Mouse (Mus musculus) neural tube, embryonic 13.5 days (tissue): ENCODE measurements around the gene Sec1. TPM values are rescaled to one million over a fixed set of nuclear protein-coding genes. Genes with fewer than 3 reads are reported as not detected.

Experiments
- ATAC-seq: fragments of 200-750 bp; cut with Nextera tagmentation; 2 replicates; pipeline ENCODE4 v1.8.0; 2017; ENCODE audit warnings: low read depth, mild to moderate bottlenecking, moderate TSS enrichment, moderate library complexity
- H3K27ac ChIP-seq: fragments of 300-500 bp; sonication (generic); replicated peaks from 2 replicates; pipeline ENCODE4 v1.5.1; 2015; ENCODE audit warnings: moderate library complexity, mild to moderate bottlenecking, inconsistent platforms
- H3K27me3 ChIP-seq: fragments of 300-500 bp; sonication (generic); 2 replicates; pipeline ENCODE4 v1.6.1; 2015; ENCODE audit warnings: mild to moderate bottlenecking, inconsistent platforms
- H3K36me3 ChIP-seq: fragments of 300-500 bp; sonication (generic); 2 replicates; pipeline ENCODE4 v1.6.1; 2015; ENCODE audit warnings: mild to moderate bottlenecking, inconsistent platforms
- H3K4me1 ChIP-seq: fragments of 300-500 bp; sonication (generic); replicated peaks from 2 replicates; pipeline ENCODE4 v1.6.1; 2015; ENCODE audit warnings: inconsistent platforms
- H3K4me2 ChIP-seq: fragments of 300-500 bp; sonication (generic); 2 replicates; pipeline ENCODE4 v1.6.1; 2015; ENCODE audit warnings: inconsistent platforms, mild to moderate bottlenecking, moderate library complexity
- H3K4me3 ChIP-seq: fragments of 300-500 bp; sonication (generic); 2 replicates; pipeline ENCODE4 v1.5.1; 2015; ENCODE audit warnings: mild to moderate bottlenecking, inconsistent platforms
- H3K9ac ChIP-seq: fragments of 300-500 bp; sonication (generic); 2 replicates; pipeline ENCODE4 v1.6.1; 2015; ENCODE audit warnings: moderate library complexity, mild to moderate bottlenecking, inconsistent platforms
- H3K9me3 ChIP-seq: fragments of 300-500 bp; sonication (generic); 2 replicates; pipeline ENCODE4 v1.6.1; 2016; ENCODE audit warnings: inconsistent platforms
- WGBS: fragments of 180-500 bp; shearing (Covaris S2); methylation state at CpG from one replicate; pipeline ENCODE4 v1.1.7; 2015; 5-methylcytosine and 5-hydroxymethylcytosine counted together
- polyA plus RNA-seq: library from polyadenylated mRNA; unstranded; fragments of >200 nt; fragmentation: Nextera tagmentation; extraction: Ambion mirVana; gene quantifications from 2 replicates; pipeline ENCODE4 v1.2.1, GENCODE M21; 2015

Gene Sec1
- polyA plus RNA-seq, 1 experiment from 2014 or later, result 0.93 TPM

DNA sequence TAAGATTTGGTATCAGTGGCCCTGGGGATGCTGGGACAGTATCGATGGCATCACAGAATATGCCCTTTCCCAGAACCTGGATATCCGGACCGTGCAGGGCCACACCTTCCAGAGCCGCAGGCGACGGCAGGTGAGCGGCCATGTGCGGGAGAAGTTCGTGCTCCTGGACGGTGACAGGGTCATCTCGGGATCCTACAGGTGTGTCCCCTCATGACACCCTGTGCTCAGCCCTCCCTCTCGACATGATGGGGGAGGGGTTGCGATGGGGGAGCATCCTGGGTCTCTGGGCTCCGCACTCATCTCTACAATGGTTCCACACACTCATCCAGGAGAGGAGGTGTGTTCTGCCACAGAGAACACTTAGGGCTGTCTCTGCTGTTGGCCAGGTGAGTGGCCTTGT lies 29.6 kb upstream of the Sec1 start:
- peaks cover 85% of the 10 kb centered on the region for H3K36me3 ChIP-seq
- H3K27me3 ChIP-seq, result no peaks in the 10 kb centered on the region
- peaks cover 26% of the 10 kb centered on the region for H3K4me1 ChIP-seq
- H3K9me3 ChIP-seq, result no peaks in the 10 kb centered on the region
- no peak for ATAC-seq
- no peak overlapping the region for H3K9ac ChIP-seq
- H3K4me2 ChIP-seq, result no peak overlapping the region
- 95% methylated on average over 14 of the region's 14 CpGs for WGBS
- H3K4me3 ChIP-seq, result no peak overlapping the region
- H3K27ac ChIP-seq, result no peak overlapping the region

DNA sequence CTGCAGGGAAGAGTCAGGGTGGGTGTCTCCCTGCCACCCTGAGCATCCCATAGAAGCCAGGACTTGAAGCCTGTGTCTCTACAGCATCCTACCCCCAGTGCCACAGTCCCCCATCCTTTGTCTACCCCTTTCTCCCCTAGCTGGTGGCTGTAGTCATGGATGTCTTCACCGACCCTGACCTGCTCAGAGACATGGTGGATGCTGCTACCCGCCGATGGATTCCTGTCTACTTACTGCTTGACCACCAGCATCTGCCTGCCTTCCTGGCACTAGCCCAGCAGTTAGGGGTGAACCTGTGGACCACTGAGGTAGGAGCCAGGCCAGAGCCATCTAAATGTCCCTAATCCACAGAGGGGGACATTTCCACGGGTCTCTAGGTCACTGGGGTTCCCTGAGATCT lies 29.1 kb upstream of the Sec1 start:
- H3K27ac ChIP-seq, result no peak overlapping the region
- no peak for ATAC-seq
- peaks cover 84% of the 10 kb centered on the region for H3K36me3 ChIP-seq
- H3K9me3 ChIP-seq, result no peaks in the 10 kb centered on the region
- no peak overlapping the region for H3K9ac ChIP-seq
- no peaks in the 10 kb centered on the region for H3K27me3 ChIP-seq
- H3K4me2 ChIP-seq, result no peak overlapping the region
- peaks cover 29% of the 10 kb centered on the region for H3K4me1 ChIP-seq
- 87% methylated on average over 4 of the region's 4 CpGs for WGBS
- no peak overlapping the region for H3K4me3 ChIP-seq

DNA sequence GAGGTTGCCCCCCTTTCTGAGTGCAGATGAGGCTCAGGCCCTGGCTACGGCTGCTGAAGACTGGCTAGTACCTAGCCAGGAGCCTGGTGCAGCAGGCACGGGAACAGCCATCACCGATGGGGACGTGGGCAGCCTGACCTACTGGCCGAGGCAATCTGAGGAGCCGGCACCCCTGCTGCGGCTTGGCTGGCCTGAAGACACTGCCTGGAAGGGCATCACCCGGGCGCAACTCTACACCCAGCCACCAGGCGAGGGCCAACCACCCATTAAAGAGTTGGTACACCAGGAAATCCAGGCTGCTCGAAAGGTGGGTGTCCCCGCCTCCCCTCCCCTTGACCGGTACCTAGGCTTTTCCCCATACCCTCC lies 28.1 kb upstream of the Sec1 start:
- Histone ChIP-seq H3K4me1 (peaks cover 30% of the 10 kb centered on the region), H3K4me2 (no peak overlapping the region), H3K27me3 (no peaks in the 10 kb centered on the region), H3K4me3 (no peak overlapping the region), H3K9me3 (no peaks in the 10 kb centered on the region), H3K27ac (no peak overlapping the region), H3K36me3 (peaks cover 82% of the 10 kb centered on the region), H3K9ac (0 out of 2 replicates have a peak overlapping the region, but pooled peaks have one; percentile 31)
- ATAC-seq, result no peak
- 78% methylated on average over 13 of the region's 13 CpGs for WGBS

DNA sequence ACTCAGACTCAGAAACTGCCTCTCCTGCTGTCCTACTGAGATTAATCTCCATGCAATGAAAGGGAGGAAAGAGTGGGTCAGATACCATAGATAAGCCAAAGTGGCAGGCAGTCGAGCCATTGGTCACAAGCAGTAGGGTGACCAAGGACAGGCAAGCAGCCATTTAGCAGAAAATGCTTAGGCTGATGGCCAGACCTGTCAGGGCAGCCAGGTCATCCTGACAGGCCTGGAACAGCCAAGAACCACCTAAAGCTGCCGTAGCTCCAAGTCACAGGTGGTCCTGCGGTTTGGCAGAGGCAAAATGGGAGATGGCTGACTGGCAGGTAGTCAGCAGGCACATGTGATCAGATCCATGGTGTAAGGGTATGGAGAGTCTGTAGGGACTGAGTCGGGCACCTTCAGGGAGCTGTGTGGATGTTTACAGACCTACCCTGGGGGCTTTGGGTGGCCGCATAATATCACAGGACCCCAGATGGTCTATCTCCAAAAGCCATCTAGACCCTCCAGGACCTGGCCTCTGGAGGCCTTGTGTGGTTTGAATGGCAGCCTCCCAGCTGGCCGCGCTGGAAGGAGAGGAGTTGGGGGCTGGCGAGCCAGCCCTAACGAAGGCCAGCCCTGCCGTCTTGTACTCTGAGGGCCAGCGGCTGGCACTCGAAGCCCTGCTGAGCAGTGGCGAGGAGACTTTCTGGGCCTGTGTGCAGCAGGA lies 27.6 kb upstream of the Sec1 start:
- H3K36me3 ChIP-seq, result peaks cover 76% of the 10 kb centered on the region
- 67% methylated on average over 13 of the region's 13 CpGs for WGBS
- H3K9ac ChIP-seq, result 0 out of 2 replicates have a peak overlapping the region, but pooled peaks have one; percentile 31

DNA sequence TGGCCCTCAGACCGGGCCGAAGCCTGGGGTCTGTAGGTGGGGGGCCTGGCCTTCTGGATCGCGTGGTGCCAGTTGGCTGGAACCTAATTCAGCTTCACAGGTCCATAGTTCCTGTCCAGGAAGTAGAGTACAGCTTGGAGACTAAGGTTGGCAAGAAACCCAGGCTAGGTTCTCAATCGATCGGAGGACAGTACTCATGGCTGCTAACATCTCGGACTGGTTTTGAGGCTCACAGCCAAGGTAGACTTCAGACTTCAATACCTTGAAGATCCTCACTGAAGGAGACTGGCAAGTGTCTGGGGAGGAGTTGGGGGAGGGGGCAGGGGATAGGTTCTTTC lies 27.0 kb upstream of the Sec1 start:
- 79% methylated on average over 7 of the region's 7 CpGs for WGBS
- Histone ChIP-seq H3K27me3 (no peaks in the 10 kb centered on the region), H3K4me2 (no peak overlapping the region), H3K9ac (0 out of 2 replicates have a peak overlapping the region, but pooled peaks have one; percentile 22), H3K36me3 (peaks cover 70% of the 10 kb centered on the region), H3K4me1 (peaks cover 41% of the 10 kb centered on the region), H3K4me3 (no peak overlapping the region), H3K9me3 (no peaks in the 10 kb centered on the region), H3K27ac (no peak overlapping the region)
- no peak for ATAC-seq

More for the DNA sequence above, 27.6 kb upstream of the Sec1 start:
- H3K4me2 ChIP-seq, result no peak overlapping the region
- H3K4me3 ChIP-seq, result no peak overlapping the region
- H3K27me3 ChIP-seq, result no peaks in the 10 kb centered on the region
- ATAC-seq, result no peak
- H3K27ac ChIP-seq, result no peak overlapping the region
- H3K4me1 ChIP-seq, result peaks cover 35% of the 10 kb centered on the region
- no peaks in the 10 kb centered on the region for H3K9me3 ChIP-seq

DNA sequence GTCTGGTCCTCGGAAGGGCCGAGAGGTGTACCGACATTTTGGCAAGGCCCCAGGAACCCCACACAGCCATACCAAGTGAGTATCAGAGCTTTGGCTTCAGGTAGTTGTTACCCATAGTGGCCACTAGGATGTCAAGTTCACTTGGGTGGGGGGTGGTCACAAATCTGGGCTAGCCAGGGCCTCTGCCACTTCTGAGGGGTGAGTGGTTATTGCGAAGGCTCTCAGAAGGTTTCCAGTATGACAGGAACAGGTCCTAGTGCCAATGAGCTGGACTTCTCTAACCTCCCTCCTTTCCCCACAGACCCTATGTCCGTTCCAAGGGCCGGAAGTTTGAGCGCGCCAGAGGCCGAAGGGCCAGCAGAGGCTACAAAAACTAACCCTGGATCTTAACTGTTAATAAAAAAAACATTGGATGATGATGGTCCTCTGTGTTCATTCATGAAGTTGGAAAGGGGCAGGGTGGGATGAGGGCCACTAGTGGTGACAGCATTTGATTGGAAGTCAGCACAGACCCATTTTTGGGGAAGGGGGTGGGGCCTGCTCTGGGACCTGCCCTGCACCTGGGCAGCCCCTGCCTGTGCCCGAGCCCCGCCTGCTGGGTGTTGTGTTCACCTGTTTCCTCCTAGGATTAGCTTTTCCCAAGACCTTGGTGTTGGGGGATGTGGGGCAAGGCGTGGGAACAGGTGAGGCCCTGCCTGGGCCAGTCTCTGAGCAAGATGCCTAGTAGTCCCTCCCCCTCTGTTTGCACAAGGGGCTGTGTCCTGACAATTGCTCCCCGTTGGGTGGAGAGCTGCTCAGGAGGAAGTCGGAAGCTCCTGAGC lies 26.4 kb upstream of the Sec1 start, which contains the start of gene Fam83e:
TSS of gene Fam83e (plus strand) at position 800 of the 821 bp plus-strand sequence.
- H3K27ac ChIP-seq, result no peak within 1 kb of the TSS
- H3K36me3 ChIP-seq, result peaks cover 65% of the 10 kb centered on the region
- no peak within 1 kb of the TSS for H3K4me2 ChIP-seq
- no peaks in the 10 kb centered on the region for H3K9me3 ChIP-seq
- H3K4me1 ChIP-seq, result peaks cover 47% of the 10 kb centered on the region
- 86% methylated on average over 14 of the region's 14 CpGs for WGBS
- ATAC-seq, result no peak
- H3K4me3 ChIP-seq, result no peak within 1 kb of the TSS
- no peaks in the 10 kb centered on the region for H3K27me3 ChIP-seq
- H3K9ac ChIP-seq, result peak within 1 kb of the TSS; percentile 96; the same call in 1 of the 2 replicates

DNA sequence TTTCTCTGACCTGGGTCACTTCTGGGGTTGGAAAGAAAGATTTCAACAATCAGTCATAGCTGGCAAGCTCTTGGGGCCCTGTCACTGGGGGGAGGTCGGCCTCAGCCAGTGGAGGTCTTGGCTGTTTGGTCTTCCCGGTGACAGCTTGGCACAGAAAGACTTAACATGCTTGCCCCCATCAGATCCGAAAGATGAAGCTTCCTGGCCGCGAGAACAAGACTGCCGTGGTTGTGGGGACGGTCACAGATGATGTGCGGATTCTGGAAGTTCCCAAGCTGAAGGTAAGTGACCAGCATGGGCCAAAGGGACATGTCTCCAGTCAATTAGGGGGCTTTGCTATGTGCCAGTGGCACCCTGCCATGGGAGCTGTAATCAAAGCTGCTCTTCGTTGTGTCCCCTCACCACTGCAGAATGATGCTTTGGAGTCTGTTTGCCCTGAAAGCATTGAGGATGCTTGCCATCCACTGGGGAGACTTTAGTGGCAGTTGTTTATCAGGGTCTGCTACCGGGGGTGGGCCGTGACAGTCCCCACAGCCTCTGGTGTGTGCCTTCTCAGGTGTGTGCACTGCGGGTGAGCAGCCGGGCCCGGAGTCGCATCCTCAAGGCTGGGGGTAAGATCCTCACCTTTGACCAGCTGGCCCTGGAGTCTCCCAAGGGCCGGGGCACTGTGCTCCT lies 25.7 kb upstream of the Sec1 start:
- Histone ChIP-seq H3K4me2 (peak overlapping the region; percentile 91; the same call in 1 of the 2 replicates), H3K36me3 (peaks cover 57% of the 10 kb centered on the region), H3K27me3 (no peaks in the 10 kb centered on the region), H3K27ac (no peak overlapping the region), H3K9ac (peak overlapping the region; percentile 96; the same call in 1 of the 2 replicates), H3K4me1 (peaks cover 50% of the 10 kb centered on the region), H3K4me3 (peak overlapping the region; percentile 90; the same call in 1 of the 2 replicates), H3K9me3 (no peaks in the 10 kb centered on the region)
- ATAC-seq, result no peak
- 92% methylated on average over 16 of the region's 16 CpGs for WGBS

DNA sequence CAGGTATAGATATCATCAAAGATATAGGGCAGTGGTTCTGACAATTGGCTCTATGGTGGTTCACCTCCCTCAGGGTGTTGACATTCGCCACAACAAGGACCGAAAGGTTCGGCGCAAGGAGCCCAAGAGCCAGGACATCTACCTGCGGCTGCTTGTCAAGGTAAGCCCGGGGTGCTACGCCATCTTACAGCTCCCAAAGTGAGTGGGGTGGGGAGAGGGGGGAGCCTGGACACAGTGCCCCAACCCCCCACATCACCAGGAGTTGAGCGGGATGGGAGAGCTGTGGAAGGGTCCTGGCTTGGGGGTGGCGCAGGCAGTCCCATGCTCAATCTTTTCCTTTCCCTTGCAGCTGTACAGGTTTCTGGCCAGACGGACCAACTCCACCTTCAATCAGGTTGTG lies 25.0 kb upstream of the Sec1 start:
- no peak for ATAC-seq
- Histone ChIP-seq H3K4me1 (peaks cover 57% of the 10 kb centered on the region), H3K4me3 (peak overlapping the region; percentile 90), H3K4me2 (peak overlapping the region; percentile 91), H3K27me3 (no peaks in the 10 kb centered on the region), H3K9ac (peak overlapping the region; percentile 96), H3K36me3 (peaks cover 50% of the 10 kb centered on the region), H3K27ac (no peak overlapping the region), H3K9me3 (no peaks in the 10 kb centered on the region)
- 88% methylated on average over 10 of the region's 10 CpGs for WGBS

DNA sequence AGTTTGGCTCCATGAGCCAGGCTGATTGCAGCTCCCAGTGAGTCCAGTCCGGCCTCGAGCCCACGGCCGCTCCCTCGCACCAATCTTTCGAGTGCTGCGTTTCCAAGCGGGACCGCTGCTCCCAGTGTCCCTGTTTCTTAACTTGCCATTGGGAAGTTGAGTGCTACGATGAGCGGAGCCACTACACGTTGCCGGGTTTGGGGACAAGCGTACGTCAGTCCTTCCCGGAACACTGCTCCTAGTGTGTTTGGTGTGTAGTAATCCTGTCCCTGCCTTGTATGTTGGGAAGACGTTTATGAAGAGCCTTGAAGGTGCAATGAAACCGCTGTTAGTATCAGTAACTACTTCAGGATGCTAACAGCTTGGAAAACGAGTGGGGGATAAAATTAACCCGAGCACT lies 24.1 kb upstream of the Sec1 start:
- Histone ChIP-seq H3K9me3 (no peaks in the 10 kb centered on the region), H3K27me3 (no peaks in the 10 kb centered on the region), H3K4me3 (peak overlapping the region; percentile 90), H3K36me3 (peaks cover 47% of the 10 kb centered on the region), H3K9ac (peak overlapping the region; percentile 96), H3K27ac (peak overlapping the region; percentile 92), H3K4me1 (peaks cover 62% of the 10 kb centered on the region), H3K4me2 (peak overlapping the region; percentile 91)
- no peak for ATAC-seq
- under 1% methylated on average over 20 of the region's 20 CpGs for WGBS

DNA sequence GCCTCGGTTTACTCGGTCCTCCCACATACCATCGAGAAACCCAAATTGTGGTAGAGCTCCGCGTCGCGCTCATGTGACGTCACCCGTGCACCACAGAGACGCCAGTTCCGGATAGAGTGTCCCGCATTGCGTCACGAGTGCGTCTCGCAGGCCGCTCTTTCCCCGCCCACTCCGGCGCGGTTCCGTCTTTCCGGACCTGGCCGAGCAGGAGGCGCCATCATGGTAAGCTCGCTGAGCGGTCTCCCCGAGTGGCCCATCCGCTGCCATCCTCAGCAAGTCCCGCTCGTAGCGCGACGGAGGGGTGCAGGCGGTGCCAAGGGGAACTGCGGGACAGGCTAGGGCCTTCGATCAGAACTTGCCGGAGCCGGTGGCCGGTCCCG lies 23.7 kb upstream of the Sec1 start, which contains the start of gene Sphk2:
TSS of gene Sphk2 (minus strand) at position 85 of the 380 bp plus-strand sequence.
- ATAC-seq, result peak; percentile 64
- Histone ChIP-seq H3K36me3 (peaks cover 47% of the 10 kb centered on the region), H3K4me3 (peak within 1 kb of the TSS; percentile 90), H3K4me2 (peak within 1 kb of the TSS; percentile 91), H3K9ac (peak within 1 kb of the TSS; percentile 96), H3K9me3 (no peaks in the 10 kb centered on the region), H3K27ac (peak within 1 kb of the TSS; percentile 92), H3K4me1 (peaks cover 62% of the 10 kb centered on the region), H3K27me3 (no peaks in the 10 kb centered on the region)
- under 1% methylated on average over 41 of the region's 41 CpGs for WGBS

DNA sequence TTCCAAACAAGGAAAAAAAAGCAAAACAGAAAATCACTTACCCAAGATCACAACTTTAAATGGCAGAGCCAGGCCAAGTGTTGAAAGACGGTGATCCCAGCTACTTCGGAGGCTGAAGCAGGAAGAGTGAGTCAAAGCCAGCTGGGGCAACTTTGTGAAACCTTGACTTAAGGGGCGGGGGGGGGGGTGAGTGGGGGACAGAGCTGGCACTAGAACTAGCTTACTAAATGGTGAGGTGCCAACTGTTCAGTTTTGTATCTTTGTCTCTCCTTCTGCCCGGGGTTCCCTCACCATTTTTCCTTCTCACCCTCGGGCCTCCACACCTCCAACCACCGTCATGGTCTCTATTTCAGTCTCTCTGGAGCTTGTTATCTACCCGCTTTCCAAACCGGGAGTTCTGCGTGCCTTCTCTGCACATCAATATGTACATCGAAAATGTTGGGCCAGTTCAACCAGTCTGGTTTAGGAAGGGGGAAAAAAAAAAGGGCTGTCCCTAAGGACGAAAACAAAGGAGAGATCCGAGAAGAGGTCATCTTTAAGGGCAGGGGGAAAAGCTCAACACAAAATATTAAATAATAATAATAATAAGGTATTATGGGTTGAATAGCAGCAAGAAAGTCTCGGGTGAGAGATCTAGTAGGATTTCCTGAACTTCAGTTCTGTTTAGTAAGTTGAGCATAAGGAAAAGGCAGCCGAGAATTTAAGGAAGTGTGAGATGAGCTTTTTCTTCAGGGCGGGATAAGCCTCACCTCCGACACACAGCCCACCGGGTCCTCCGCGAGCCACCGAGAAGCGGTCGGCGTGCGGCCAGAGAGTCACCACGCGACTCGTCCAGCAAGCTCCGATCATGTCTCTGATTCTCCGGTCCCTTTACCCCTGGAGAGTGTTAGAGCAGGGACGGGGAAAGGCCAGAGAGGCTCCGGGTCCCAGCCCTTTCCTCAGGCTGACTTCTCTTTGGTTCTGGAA lies 23.0 kb upstream of the Sec1 start:
- Histone ChIP-seq H3K27ac (peak overlapping the region; percentile 88), H3K4me1 (peaks cover 62% of the 10 kb centered on the region), H3K27me3 (no peaks in the 10 kb centered on the region), H3K9me3 (no peaks in the 10 kb centered on the region), H3K36me3 (peaks cover 47% of the 10 kb centered on the region), H3K4me3 (peak overlapping the region; percentile 90), H3K9ac (peak overlapping the region; percentile 86), H3K4me2 (peak overlapping the region; percentile 82)
- 13% methylated on average over 31 of the region's 31 CpGs for WGBS
- peak; percentile 21 for ATAC-seq
